Comparison of ENCODE assay signal across 9 mouse cellular contexts in genomic region chr3:107550409-107551049, GRCm38 (mm10). TPM values are rescaled to one million over a fixed set of nuclear protein-coding genes. Genes with fewer than 3 reads are reported as not detected.
DNase-seq lines count a peak whose midpoint lies in the region; TF ChIP-seq lines count a peak whose summit lies in the region.
"Had no signal": no experiment of that assay in that cellular context is flagged by ENCODE, and none has a peak within 500 bp of the region (broad histone marks: within the 10 kb centered on the region; RNA-seq: fewer than 3 reads in every experiment).

No protein-coding gene starts in this region.

- peak in 1 of 2 experiments; percentile 58 for DNase-seq in heart, adult 2 months
- DNase-seq in heart, adult 11 months, result no peak
- DNase-seq in 416B (ENCODE audit: low read depth), result peak; percentile 68
- DNase-seq in adrenal gland, postnatal 14 days, result peak; percentile 72
- peak; percentile 53 for DNase-seq in embryo, embryonic 9.5 days (ENCODE audit: extremely low spot score)
- peak; percentile 68 to 83 for DNase-seq in kidney, postnatal 25 days
- DNase-seq in lung, postnatal 36 days, result peak; percentile 67
- peak; percentile 48 for DNase-seq in thymus, postnatal 0 days (ENCODE audit: low spot score)

- WGBS in heart, adult 2 months, result 71% methylated on average over 17 of the region's 17 CpGs

- intact Hi-C loops in heart, adult 2 months (cut with DNase I), result no loop called here

- no peak overlapping the region for H3K27ac ChIP-seq in heart, adult 2 months

- H3K36me3 ChIP-seq in heart, adult 2 months (ENCODE audit: control insufficient read depth, insufficient read depth, low read length), result no peaks in the 10 kb centered on the region

- no peaks in the 10 kb centered on the region for H3K27me3 ChIP-seq in heart, adult 2 months (ENCODE audit: control insufficient read depth, insufficient read depth, low read length)

- H3K4me3 ChIP-seq in heart, adult 2 months, result no peak overlapping the region

- H3K9ac ChIP-seq in heart, adult 2 months (ENCODE audit: low read depth, low read length), result no peak overlapping the region

- TF ChIP-seq CTCF in heart, adult 2 months (IDR thresholded peaks at IDR 0.05), result peak; percentile 72

- TF ChIP-seq EP300 in heart, adult 2 months (IDR thresholded peaks at IDR 0.05; ENCODE audit: insufficient read depth, low read depth, low read length), result no peak

- no peaks in the 10 kb centered on the region for H3K4me1 ChIP-seq in heart, adult 2 months (ENCODE audit: control insufficient read depth, insufficient read depth, low read length)

- no peaks in the 10 kb centered on the region for H3K79me2 ChIP-seq in heart, adult 2 months (replicated peaks; ENCODE audit: control insufficient read depth, insufficient read depth, low read length)

- no peak for TF ChIP-seq POLR2A in heart, adult 2 months (IDR thresholded peaks at IDR 0.05; ENCODE audit: insufficient read depth, low read depth, low read length)

RNA-seq across cellular contexts. Expression of gene Ubl4b, which starts 4.3 kb away (rescaled TPM):
- not detected for total RNA-seq in heart, adult 2 months (2021)
- 0.12 TPM in 1 of 2 replicates, not detected in the other for polyA plus RNA-seq in heart, adult 2 months (2012; rRNA removed)
- total RNA-seq in adrenal gland, postnatal 14 days (2021), result not detected in 2 replicates
- polyA plus RNA-seq in thymus, postnatal 0 days (2015; fragmentation: Nextera tagmentation; extraction: Ambion mirVana), result not detected in 2 replicates
- polyA plus RNA-seq: stomach, embryonic 16.5 days had no signal

RNA-seq across cellular contexts. Expression of gene Slc6a17, which starts 32.7 kb away (rescaled TPM):
- total RNA-seq in heart, adult 2 months (2021), result 1 to 10 TPM; 2.1 to 2.8 TPM
- 2.3 and 3.9 TPM in 2 replicates for polyA plus RNA-seq in heart, adult 2 months (2012; rRNA removed)
- total RNA-seq in adrenal gland, postnatal 14 days (2021), result 3.1 and 3.3 TPM in 2 replicates
- 0.17 and 0.33 TPM in 2 replicates for polyA plus RNA-seq in thymus, postnatal 0 days (2015; fragmentation: Nextera tagmentation; extraction: Ambion mirVana)

RNA-seq across cellular contexts. Expression of gene Alx3, which starts 44.3 kb away (rescaled TPM):
- not detected for total RNA-seq in heart, adult 2 months (2021)
- not detected in 2 replicates for polyA plus RNA-seq in heart, adult 2 months (2012; rRNA removed)
- not detected in 2 replicates for total RNA-seq in adrenal gland, postnatal 14 days (2021)
- 0.44 and 0.54 TPM in 2 replicates for polyA plus RNA-seq in thymus, postnatal 0 days (2015; fragmentation: Nextera tagmentation; extraction: Ambion mirVana)
